Mouse (Mus musculus) left cerebral cortex, adult 8-10 months (tissue): ENCODE measurements around the gene 5330417H12Rik. TPM values are rescaled to one million over a fixed set of nuclear protein-coding genes. Genes with fewer than 3 reads are reported as not detected.

Experiments used
- DNase-seq, 2 experiments: peaks; one replicate each; pipeline ENCODE4 v3.0.0; 2022; ENCODE audit warnings: low spot score in 2 of 2
- total RNA-seq, 4 experiments: library from RNA; stranded (reverse); gene quantifications; 2 replicates each; pipeline ENCODE4 v1.2.4; 2022

5330417H12Rik gene
- not detected for total RNA-seq

- no peak for DNase-seq
Observed at GRCm38 (mm10) chr7:107625061-107625460, at the start of gene 5330417H12Rik. Gene 5330417H12Rik (minus strand): TSS chr7:107625161.

DNA sequence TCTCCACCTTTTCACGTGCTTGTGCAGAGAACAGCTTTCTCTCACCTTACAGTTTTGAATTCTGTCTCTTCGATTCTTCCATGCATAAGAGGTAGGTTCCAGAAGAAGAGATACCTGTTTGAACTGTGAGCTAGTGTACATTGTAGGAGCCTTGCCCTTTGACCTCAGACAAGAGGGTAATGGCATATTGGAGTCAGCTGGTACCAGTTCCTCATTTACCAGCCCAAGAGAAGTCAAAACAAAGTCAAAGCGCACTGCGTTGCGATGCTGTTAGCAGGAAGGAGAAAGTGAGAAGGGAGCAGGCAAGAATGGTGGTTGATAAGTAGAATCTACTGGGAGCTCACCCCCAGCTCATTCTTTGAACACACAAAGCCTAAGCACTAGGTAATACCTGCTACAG is 43.6 kb upstream of the 5330417H12Rik start:
- no peak for DNase-seq

DNA sequence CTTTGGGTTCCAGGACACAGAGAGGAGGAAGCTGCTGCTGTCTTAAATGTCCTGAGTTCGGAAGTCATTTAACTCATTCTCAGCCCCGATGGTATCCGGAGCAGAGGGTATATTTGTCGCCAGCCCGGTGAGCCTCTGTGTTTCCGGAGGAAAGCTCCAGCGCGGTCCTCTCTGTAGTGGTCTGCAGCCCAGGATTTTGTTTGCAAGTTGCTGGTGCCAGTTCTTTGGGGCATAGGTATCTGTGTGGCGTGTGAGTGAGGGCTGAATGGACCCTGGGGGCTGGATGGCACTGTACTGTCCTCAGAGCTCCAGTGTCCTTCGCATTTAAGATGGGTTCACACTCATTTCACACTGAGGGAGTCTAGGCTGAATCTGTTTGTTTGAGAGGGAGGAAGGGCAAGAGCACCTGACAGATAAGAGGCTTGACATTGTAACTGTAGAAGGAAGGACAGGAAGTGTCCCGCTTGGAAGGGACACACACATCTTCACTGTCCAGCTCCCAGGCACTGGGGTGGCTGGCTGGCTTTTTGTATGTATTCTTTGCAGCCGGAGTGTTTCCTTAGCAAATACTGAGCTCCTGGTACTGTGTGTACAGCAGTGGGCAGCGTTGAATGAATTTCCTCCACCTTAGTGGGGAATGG is 41.4 kb upstream of the 5330417H12Rik start:
- DNase-seq = no peak

DNA sequence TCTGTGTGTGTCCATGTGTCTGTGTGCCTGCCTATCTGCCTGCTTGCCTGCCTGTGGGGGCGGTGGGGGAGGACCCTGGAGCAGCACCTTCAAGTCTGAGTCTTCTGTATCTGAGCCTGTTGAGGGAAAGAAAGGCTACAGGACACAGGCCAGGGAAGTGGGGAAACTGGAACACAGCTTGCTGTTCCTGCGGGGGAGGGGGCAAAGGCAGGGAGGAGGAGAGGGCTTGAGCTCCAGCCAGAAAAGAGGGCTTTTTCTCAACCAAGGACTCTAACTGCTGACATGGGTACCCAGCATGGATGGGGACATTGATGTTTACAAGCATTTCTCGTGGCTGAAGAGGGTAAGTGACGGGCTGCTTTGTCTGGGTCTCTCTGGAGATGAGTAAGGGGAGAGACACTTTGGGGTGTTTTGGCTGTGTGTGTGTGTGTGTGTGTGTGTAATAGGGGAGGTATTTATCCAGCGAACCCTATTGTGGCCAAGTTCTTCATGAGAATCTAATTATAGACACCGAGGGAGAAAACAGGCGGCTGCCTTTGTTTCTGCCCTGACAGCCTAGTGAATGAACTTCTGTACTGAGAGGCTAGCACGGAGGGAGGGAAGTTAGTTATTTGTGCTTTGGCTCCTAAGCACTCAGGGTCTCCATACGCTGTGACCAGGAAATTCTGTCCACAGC is 40.8 kb upstream of the 5330417H12Rik start:
- DNase-seq = peak; percentile 18 to 32

DNA sequence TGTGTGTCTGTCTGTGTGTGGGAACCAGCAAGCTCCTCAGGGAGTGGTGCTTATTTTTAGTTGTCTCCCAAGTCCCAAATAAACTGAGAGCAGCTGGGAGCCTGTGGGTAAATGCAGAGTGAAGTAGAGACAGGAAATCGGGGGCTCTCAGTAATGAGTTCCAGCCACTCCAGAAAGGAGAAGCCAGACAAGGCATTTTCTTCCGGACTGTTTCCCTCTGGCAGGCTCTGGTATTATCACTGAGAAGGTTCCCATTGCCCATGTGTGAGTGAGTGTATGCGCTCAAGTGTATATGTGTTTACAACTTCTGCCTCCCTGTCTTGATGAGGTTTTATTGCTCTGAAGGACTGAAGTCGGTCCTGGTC is 40.2 kb upstream of the 5330417H12Rik start:
- DNase-seq = peak in 1 of 2 experiments; percentile 33

GRCm38 (mm10) chr7:107664063-107665056 is 39.4 kb upstream of the 5330417H12Rik start:
- DNase-seq = no peak

GRCm38 (mm10) chr7:107663621-107664020 is 38.7 kb upstream of the 5330417H12Rik start:
- DNase-seq = no peak

GRCm38 (mm10) chr7:107661843-107662281 is 36.9 kb upstream of the 5330417H12Rik start:
- DNase-seq = no peak

DNA sequence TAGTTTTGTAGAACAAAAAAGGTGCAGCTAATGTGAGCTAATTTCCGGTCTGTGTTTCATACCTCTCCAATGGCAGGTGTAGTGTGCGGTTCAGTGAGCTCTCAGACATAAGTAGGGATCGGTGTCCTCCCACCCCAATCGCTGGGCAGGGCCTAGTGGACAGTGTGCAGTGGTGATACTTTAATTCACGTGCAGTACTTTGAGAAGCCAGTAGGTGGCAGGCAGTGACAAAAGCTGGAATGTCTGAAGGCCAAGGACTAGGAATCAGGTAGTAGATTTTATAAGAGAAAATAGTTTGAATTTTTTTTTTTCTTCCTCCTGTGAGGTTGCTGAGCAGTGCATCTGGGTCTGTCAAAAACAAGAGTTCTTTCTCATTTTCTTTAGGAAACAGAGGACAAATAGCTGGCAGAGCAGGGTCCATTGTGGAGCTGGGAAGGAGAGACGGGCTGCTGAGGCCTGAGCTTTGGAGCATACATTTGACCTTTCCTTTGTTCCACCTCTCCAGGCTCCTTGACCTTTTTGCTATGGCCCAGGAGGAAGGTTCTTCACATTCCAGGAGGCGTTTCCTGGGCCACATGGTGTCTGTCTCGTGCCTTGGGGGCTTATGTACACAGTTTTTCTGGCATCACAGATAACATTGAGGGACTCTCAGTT is 36.4 kb upstream of the 5330417H12Rik start:
- DNase-seq = peak; percentile 37 to 41

DNA sequence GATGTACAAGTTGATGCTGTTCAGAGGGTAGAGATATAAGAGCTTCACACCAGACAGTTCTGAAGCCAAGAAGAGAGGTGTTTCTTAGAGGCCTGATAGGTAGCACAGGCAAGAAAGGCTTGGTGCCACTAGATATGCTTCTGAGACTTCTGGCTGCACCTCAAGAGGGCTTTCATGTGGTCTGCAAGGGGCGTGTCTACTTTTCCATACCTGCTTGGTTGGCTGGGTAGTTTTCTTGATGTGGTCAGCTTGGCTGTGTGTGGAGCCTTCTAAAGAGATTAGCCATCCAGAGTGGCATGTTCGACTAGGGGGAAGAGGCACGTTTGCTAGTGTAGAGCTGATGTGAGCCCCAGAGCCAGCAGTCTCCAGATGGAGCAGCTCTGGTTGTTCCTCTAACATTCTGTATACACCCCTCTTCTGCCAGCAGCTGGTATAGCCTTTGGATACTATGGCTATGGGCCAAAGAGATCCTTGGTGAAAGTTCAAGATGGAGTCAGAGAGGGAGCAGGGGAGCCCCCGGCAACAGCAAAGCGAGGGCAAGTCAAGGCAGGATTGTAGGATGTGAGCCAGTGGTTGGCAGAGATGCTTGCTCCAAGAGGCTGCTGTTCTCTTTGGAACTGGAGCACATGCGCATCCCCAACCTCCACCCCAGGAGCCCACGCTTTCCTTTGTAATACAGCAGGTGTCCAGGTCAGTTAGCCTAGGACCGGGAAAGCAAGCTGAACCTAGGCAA is 34.4 kb upstream of the 5330417H12Rik start:
- no peak for DNase-seq

GRCm38 (mm10) chr7:107656451-107656850 is 31.5 kb upstream of the 5330417H12Rik start:
- DNase-seq = no peak

- DNase-seq = no peak
Observed at GRCm38 (mm10) chr7:107651821-107652220, 26.9 kb upstream of the 5330417H12Rik start.

DNA sequence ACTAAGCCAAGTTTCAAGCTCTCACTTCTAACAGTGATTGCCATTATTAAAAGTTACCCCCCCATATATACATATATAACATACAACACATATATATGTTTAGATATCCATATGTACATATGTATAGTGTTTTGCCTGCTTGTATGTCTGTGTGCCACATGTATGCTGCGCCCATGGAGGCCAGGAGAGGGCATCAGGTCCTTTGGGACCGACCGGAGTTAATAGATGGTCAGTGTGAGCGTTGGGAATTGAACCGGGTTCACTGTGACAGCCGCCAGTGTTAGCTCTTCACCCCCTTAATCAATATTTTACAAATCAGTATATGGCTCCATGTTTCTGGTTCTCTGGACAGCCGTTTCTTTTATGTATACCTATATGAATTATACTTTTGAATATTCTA is 25.0 kb upstream of the 5330417H12Rik start:
- DNase-seq = no peak

DNA sequence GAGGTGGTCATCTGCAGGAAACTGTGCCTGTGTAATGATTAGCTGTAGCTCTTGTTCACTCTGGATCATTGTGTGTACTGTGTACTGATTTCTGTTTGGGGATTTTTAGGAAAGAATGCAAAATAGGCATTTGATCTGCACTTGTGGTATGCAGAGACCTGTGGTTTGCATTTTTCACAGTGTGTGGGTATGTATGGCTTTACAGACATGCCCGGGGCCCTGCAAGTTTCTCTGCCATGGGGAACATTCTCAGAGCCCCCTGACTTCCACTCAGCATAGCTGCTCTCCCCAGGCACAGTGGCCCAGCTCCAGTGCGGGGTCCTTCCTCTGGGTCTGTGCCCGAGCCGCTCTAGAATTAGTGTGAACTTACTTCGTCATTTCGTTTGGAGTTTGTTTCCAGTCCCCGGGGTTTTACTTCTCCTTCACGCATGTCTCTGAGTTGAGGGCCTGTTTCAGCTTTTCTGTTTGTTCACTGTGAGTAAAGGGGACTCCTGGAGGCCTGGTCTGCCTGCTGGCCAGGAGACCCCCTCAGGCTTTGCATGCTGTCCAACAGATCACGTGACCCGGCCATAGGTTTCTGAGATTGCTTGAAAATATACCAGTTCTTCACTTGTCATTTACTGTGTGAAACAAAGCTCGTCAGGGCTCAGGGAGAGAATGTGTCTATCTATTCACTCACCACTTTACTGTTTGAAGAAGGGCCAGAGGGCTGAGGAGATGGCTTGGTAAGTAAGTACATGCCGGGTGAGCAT is 24.2 kb upstream of the 5330417H12Rik start:
- DNase-seq = no peak

DNA sequence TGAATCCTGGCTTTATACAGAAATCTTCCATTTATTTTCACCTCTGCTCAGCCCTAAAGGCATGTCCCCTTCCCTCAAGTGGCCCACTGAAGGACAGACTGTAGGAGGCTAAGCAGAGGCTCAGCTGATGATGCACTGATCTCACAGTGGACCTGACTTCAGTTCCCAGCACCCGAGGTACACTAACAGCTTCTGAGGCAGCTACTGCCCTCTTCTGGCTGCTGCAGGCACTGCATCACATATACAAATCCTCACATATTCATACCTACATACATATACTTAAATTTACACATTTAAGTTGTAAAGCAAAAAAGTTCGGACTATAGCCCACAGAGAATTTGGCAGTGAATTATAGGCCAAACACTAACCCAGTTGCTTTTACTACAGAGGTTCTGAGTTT is 20.0 kb upstream of the 5330417H12Rik start:
- no peak for DNase-seq

DNA sequence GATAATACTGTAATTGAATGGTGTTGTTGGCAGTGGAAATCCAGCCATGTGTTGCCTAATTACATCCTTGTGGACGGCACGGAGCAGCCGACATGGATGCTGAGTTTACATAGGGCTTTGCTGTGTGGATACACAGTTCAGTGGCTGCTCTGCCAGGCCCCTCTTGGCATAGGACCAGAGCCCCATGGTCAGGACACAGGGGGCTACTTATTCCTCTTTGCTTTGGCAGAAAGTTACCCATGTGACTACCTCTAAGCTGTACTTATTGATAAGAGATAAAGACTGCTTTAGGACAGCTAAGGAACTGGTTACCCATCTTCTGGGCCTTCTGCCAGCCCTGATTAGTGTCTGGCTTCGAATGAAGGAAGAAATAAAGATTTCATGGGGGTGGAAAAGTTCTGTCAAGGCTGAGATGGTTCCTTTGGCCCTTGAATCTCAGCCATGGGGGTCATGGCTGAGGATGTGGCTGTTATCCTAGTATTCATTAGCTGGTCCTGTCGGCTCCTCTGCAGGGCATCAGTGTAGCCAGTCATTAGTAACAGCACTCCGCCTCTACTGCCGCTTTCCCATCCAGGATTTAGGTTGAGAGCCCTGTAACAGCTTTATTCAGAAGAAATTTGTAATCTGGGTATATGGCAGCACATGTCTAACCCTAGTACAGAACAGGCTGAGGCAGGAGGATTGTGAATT is 17.8 kb upstream of the 5330417H12Rik start:
- DNase-seq = no peak

- no peak for DNase-seq
Observed at GRCm38 (mm10) chr7:107638026-107638425, 13.1 kb upstream of the 5330417H12Rik start.

DNA sequence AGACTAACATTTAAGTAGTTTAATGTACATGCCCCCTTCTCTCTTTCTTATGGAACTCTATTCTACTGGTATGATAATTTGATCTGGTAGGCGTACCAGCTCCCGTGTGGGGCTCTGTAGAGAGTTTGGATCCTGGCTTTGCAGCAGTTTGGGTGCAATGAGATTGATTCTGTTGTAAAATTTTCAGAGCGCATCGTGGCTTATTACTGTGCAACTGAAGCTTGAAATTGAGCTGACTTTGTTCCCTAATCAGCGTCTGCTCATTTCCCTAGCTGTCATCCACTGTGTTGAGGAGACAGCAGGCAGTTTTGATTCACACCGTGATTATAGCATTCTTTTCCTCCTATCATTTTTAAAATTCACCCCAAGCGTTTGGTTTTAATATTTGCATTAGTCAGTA is 12.4 kb upstream of the 5330417H12Rik start:
- no peak for DNase-seq

GRCm38 (mm10) chr7:107633201-107633600 is 8.2 kb upstream of the 5330417H12Rik start:
- DNase-seq = no peak
